Mouse (Mus musculus) adrenal gland, adult (tissue): ENCODE measurements around the gene Itpr2.

ENCODE experiments used
- DNase-seq, 2 experiments: peaks; one replicate each; pipeline ENCODE4 v3.0.0; 2022 to 2023; ENCODE audit warnings: low spot score in 1 of 2; ENCODE audit not compliant: inconsistent age in 2 of 2

Itpr2 gene

DNA sequence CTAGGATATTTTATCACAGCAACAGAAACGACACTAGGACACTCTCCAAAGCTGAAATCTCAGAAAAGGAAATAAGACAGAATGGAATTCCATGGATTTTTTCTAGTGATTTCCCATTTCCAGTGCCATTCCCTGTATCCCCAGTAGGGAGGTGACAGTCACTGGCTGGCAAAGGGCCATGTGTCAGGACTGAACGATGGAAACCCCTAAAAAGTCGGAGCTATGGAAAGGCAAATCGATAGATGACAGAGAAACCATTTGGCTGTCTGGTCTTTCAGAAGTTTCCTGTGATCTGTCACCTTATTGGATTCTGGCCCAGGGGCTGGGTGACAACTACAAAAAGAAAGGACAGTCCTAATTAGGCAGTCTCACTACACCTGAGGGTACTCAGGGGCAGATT lies 135.8 kb downstream of the Itpr2 start:
- DNase-seq, result no peak

DNA sequence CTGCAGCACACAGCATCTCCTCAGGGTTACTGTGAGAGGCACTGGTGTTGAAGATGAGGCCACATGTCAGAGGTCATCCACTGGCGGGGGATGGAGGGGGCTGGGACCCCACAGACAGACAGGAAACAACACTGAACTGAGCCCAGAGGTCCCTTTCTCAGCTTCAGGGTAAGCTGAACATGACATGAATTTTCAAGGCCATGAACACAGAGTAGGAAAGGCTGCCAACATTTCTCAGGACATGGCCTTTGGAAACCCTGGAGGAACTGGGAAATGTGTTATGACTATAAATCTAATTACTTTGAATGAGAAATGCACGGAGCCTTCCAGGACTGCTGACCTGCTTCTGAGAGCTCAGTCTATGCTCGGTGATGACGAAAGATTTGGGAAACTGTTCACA lies 144.1 kb downstream of the Itpr2 start:
- DNase-seq, result peak; percentile 72 to 91

DNA sequence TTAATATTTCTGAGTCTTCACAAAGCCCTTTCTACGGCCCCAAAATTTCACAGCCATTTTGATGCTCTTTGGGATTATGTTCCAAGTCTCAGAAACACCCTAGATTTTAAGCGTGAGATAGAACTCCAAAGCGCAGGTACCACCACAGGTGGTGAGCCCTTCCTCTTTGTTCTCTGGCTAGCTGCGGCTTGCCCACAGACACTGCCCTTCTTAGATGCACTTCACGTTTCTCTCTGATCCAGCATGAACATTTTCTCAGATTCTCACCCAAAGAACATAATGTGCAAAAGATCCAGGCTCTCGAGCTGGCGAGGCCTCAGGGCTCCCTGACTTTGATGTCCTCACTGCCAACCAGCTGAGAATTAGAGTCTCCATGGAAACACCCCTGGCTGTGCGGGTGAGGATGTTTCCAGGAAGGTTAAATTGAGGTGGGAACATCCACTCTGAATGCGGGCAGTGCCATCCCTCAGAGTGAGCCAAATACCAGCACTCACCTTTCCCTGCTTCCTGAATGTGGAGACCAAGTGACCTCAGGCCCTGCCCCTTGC lies 149.7 kb downstream of the Itpr2 start:
- no peak for DNase-seq

DNA sequence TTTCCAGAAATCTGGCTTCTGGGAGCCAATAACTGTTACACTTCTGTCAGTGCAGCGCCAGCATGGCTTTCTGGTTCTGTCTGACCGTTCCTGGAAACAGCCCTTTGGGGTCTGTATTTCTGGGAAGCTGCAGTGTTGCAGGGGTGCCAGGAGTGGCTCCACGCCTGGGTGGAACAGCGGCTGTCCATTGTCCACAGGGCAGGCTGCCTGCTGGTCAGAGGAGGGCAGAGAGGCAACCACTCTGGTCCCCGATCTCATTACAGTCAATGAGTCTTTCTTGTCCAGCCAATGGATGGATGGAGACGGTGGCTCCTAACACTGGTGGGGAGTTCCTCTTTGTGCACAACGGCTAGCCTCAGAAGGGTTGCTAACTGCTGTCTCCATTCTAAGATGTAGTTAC lies 150.2 kb downstream of the Itpr2 start:
- no peak for DNase-seq

DNA sequence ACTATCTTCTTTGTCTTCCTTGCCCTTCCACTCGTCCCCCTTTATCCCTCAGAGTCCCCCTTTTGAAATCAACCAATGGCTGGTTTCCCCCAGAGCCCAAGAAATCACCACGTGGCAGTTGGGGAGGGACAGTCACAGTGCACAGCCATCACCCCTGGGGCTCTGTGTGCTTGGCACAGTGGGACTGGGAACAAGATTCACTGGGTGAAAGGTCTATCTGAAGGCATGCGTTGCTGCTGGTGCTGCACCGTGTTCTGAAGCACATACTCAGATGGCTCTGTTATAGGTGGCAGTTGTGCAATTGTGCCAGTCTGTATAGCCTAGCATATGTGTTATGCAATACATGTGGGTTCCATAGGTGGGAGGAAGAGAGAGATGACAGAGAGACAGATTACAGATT lies 154.5 kb downstream of the Itpr2 start:
- no peak for DNase-seq

DNA sequence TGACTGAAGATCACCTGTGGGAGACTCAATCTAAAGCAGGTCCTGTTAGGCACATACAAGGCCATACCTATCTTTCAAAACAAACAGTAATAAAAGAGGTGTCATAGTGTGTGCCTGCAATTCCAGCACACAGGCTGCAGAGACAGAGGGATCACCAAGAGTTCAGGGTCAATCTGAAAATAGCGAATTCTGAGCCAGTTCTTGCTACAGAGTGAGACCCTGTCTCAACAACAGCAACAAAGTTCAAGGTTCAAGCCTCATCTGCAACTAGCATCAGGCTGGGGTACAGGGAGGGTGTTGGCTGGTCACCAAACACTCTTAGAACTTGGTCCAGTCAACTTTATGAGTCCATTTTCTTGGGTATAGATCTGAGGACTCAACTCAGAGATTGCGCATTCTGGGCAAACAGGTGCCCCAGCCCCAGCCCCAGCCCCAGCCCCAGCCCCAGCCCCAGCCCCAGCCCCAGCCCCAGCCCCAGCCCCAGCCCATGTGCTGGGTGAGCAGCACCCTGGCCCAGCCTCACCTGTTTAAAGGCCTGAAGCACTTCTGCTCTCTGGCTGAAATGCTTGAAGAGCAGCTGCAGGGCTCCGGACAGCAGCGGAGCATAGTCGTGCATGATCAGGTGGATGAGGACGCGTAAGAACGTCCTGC lies 155.4 kb downstream of the Itpr2 start:
- DNase-seq, result no peak

DNA sequence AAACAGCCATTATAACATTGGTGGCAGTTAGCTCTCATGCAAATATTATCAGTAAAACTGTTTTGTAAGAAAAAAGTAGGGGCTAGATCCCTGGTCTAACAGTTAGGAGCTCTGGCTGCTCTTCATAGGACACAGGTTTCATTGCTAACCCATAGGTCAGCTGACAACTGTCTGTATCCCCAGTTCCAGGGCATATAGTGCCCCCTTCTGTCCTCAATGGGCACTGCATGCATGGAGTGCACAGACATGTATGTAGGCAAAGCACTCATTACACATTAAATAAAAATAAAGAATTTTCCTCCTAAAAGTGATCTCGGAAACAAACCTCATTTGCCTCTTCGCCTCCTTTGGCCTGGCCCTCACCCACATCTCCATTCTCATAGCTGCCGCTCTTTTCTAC lies 157.3 kb downstream of the Itpr2 start:
- DNase-seq, result peak in 1 of 2 experiments; percentile 59

DNA sequence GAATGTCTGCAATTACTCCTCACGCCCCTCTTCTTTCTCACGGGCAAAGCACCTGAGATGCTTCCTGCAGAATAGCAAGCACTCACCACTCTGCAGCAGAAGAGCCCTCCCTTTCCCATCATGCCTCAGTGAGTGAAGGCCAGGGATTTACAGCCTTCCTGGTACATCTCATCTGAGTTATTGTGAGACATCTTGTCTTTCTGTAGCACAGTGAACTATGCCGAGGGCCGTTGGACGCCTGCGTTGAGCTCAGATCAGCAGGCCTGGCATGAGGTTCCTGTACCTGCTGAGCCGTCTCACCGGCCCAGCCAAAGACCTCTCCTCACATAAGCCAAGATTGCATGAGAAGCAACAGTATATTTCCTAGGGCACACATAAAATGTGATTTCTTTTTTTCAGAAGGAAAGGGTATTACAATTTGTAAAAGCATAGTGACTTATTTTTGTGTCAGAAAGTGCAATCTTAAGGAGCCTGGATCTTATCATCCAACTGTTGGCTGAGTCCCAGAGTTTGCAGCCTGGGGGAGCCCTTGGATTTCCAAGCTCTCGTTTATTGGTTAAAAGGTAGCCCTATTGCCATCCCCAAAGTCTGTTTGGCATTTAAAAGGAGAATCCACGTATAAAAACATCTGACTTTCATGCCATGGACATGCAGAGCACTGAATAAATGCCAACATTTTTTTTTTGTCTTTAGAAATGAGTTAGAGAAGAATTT lies 158.2 kb downstream of the Itpr2 start:
- no peak for DNase-seq

DNA sequence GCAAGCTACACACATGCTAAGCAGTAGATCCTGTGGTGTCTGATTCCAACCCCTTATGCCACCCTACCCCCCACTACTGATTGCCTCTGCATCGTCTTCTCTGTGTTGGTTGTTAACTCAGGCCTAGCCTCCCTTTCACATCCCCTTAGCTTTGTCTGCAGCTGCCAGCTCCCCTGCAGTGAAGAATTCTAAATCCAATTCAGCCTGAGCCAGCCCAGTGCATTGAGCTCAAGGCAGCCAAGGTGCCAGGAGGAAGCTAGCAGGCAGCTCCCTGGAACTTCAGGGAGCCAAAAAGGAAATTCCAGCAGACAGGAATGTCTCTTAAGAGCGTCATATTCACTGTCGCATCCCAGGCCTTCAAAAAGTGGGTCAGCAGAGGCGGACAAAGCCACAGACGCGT lies 159.0 kb downstream of the Itpr2 start:
- DNase-seq, result no peak

DNA sequence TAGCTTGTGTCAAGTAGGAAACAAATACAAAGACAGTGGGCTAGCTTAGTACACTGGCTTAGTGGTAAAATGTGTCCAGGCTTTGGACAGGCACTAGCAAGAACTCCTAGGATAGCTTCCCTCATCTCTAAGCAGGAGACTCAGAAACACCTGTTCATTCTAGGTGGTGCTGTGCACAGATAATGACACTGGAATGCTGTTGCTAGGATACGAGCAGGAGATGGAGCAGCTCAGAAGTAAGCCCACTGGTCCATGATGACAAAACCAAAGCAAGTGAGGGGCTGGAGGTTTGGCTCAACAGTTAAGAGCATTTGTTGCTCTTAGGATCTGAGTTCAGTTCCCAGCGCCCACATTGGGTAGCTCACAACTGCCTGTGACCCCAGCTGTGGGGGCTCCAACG lies 160.1 kb downstream of the Itpr2 start:
- DNase-seq, result no peak

DNA sequence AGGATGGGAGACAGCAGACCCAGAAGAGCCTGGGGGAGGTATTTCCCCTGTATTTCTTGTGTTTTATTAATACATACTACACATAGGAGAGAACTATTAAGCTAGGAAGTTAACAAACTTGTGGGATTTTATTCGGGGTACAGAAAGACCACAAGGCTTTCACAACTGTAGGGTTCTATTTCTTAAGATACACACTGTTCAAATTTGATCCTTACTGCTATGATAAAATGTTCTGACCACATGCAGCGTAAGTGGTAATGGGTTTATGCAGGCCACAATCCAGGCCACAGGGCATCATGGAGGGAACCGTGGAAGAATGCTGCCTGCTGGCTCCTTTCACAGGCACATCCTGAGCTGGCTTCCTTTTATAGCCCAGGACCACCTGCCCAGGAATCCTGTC lies 160.6 kb downstream of the Itpr2 start:
- no peak for DNase-seq

DNA sequence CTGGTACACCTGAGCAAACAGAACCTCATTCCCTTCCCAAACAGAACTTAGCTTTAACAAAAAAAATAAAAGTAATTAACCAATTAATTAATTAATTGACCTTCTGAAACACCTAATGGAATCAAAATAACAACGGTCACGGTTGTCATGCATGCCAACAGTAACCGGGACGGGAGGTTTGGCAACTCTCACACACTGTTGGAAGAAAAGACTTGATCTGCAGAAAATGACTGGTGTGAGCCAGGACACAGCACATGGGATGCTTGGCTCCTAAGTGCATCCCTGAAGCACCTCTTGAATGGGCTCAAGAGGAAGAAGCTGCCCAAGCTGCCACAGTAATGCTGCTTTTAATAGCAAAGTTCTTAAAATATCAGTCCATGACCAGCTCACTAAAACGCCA lies 161.1 kb downstream of the Itpr2 start:
- DNase-seq, result no peak

DNA sequence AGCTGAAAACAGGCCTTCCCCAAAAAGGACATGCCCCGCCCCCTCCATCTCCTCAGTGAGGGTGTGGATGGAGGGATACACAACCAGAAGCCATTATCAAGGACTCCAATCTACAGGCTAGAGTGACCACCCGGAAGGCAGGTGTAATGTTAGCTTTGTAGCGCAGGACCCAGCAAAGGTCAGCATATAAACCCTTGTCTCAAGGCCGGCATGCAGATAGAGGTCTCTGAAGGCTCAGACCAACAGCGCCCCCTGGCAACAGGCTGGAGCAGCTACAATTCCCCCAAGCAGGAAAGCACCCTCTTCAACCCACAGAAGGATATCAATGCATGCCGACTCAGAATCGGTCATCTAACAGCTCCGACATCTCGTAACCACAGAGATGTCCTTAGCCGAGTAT lies 162.2 kb downstream of the Itpr2 start:
- peak; percentile 79 to 90 for DNase-seq

DNA sequence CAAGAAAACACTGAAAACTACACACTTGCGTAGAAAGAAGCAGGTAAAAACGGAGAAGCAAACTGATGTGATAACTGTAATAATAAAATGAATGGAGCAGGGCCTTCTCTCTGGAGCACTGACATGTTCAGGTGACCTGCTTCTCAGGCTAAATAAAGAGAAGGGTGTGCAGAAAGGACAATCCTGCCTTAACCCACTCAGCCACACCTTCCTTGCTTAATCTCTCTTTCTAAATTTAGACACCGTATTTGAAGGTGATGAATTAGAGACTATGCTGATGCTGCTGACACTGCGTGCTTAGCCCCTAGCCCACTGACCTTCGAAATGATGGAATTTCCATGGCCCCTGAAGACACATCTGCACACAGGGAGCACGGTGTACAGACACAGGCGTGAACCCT lies 164.8 kb downstream of the Itpr2 start:
- DNase-seq, result no peak

DNA sequence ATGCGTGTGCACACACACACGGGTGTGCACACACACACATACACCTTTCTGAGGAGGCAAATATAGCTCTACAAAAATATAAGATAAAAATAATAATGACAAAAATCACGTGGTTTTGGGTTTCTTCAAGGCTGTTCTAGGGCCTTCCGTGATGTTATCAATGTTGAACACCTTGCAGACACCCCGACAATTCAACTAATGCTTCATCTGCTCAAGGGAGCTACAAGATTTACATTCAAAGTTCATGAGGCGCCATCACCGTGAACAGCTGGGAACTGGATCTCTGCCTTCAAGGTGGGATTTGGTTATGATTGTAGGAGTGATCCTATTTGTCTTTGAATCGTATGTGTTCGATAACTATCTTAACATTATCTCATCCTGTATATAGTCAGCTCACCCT lies 166.8 kb downstream of the Itpr2 start:
- DNase-seq, result no peak

DNA sequence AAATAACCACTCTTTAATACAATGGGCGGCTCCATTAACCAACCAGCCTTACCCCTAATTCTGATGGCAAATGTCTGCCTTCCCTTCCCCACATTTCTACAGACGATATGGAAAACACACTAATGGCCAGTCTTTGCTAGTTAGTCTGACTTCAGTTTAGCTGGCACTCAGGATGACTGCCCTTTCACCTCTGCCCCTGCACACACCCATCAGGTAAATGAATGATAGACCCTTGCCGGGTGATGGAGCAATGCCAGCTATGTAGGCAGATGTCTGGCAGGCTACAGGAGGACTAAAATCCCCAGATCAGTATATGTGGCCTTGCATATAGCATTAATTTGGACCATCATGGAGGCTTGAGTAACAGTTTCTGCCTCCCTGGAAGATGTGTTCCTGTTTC lies 168.5 kb downstream of the Itpr2 start:
- DNase-seq, result no peak

DNA sequence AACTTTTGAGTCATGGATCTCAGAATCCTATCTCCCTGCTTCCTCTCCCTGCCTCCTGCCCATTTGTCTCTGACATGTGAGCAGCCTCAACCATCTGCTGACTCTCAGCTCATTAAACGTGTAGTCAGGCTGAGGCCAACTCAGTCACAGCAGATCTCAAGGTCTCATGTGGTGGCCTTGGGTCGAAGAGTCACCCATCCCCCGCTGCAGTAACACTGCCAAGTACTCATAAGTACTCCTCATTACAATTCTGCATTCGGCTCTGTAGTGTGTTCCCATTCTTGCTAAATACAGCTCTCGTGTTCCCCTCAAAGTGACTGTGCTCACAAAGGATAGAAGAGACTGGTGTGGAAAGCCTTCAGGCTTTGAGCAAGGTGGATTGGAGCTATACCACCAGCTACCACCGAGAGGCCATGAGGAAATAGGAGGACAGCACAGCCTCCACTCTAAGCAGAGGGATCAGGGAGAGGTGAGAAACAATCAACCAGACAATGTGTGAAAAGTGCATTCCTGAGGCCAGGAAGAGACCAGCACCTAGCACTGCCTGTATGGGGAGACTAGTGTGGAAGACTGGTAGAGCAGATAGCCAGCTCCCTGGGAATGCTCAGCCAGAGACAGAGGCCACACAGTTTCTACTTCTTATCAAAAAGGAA lies 170.9 kb downstream of the Itpr2 start:
- DNase-seq, result peak; percentile 79 to 90

DNA sequence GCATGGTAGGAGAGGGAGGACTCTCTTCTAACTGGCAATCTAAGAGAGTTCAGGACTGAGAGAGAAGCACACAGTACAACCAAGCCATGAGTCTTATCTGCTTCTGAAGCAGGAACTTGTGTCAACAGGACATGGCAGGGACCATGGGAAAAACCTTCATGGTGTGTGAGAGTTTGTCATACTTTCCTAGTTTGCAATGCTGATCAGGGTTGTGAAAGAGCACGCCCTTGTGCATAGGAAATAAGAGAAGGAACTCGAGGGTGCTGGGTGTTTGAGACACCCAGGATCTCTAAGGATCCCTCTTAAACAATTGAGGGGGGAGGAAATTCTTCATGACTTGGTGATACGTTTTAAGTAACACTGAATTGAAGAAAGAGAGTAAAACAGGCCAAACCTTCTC lies 172.9 kb downstream of the Itpr2 start:
- peak in 1 of 2 experiments; percentile 55 for DNase-seq

DNA sequence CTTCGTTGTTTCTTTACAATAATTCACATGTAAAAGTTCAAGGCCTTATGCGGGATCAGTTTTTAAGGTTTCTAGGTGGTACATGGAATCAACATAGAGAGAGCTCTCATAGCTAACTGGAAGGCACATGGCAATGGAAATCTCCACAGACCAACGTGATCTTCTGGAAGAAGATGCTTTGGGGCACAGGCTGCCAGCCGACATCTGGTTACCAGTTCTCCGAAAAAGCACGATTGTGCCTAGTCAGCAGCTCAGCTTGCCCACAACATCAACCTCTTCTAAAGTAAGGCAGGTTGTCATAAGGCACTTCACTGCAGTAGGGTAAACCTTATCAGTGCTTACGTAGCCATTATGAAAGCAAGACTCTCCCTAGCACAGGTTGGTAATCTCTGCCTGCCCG lies 175.4 kb downstream of the Itpr2 start:
- DNase-seq, result no peak

DNA sequence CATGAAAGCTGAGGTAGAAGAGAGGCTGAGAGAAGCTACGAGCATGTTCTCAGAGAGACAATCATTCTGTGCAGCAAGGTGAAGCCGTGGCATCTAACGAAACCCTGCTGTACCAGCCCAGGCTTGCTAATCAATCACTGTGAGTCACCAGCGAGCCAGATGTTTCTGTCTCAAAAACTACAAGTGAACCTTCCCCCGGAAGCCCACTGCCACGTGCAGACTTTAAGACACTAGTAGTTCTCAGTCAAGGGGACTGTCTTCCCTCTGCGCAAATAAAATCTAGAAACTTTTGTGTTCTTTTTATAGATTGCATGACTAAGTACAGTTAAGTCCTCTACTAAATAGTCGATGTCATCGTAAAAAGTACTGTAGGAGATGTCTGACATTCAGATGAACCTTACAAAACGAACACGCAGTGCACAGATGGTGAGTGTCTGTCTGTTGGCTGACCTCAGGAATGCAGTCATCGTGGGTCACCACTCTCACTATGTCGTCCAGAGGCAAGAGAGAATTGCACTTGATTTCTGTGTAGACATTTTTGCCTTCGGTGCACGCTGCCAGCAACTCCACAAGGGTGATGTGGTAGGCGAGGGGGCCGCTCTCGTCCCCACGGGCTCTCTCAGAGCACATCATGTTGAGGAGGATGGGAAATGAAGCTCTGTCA lies 177.3 kb downstream of the Itpr2 start:
- DNase-seq, result peak in 1 of 2 experiments; percentile 74

DNA sequence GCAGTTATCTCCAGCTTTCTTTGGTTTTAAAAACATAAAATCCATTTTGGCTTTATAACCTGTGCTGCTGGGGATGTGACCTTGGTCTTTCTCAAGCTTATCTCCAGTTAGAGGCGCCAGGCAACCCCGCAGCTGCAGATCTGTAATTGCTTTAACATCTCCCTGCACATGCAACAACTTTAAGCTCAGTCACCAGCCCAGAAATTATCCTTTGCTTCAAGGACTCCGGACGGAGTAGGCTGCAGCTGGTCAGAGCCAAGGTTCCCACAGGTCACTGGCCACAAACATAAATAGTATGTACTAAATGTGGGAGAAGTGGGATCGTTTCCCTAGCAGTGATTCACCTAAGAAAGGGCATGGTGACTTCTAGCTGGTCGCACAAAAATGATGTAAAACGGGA lies 179.5 kb downstream of the Itpr2 start:
- peak; percentile 60 to 83 for DNase-seq

DNA sequence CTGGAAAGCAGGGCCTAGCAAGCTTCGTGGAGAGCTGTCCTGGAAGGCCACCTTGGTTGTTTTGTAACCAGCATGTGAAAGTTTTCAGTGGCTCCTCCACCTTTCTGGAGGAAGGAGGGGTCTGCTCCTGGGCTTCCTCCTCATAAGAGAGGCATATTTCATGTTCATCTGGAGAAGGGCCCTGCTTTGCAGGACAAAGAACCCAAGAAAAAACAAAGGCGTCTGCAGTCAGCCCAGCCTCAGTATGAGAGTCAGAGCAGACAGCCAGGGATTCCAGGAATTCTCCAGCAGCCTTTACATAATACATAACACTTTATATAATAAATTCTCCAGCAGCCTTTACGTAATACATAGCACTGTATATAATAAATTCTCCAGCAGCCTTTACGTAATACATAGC lies 180.1 kb downstream of the Itpr2 start:
- peak; percentile 31 to 88 for DNase-seq
